Mouse (Mus musculus): ENCODE results near the gene Lhfp. TPM values are rescaled to one million over a fixed set of nuclear protein-coding genes. Genes with fewer than 3 reads are reported as not detected.

The Lhfp gene
- polyA plus RNA-seq, 1 experiment from 2014 or later, result 50.1 TPM

DNA sequence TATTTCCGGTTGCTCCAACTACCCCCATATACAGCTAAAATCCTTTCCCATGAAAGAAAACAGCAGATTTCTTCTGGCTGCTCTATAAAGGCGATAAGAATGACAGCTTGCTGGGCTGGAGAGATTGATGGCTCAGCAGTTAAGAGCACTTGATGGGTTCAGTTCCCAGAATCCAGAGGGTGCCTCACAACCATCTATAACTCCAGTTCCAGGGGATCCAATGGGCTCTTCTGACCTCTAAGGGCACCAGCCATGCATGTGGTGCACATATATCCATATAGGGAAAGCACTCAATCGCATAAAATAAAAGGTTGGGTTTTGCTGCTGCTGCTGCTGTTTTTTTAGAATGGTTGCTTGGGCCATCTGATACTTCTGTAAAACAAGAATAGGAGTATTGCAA, 251.1 kb downstream of the Lhfp start:
- H3K27me3 ChIP-seq (ENCODE audit: control insufficient read depth, insufficient read depth, low read length), result no peaks in the 10 kb centered on the region
- 56% methylated on average over 3 of the region's 3 CpGs for WGBS
- no peak overlapping the region for H3K4me2 ChIP-seq (ENCODE audit: low read depth)
- H3K9ac ChIP-seq (ENCODE audit: low read length), result no peak overlapping the region
- no peak for DNase-seq (ENCODE audit: low spot score)
- H3K9me3 ChIP-seq (ENCODE audit: control insufficient read depth, low read length), result no peaks in the 10 kb centered on the region
- no peak overlapping the region for H3K4me3 ChIP-seq (ENCODE audit: low read depth, low read length)
- no peak for ATAC-seq (ENCODE audit: insufficient read depth, low FRiP score, low TSS enrichment)
- no peak overlapping the region for H3K27ac ChIP-seq (ENCODE audit: low read depth, low read length)
- no peaks in the 10 kb centered on the region for H3K36me3 ChIP-seq (ENCODE audit: control insufficient read depth, insufficient read depth, low read length)
- peaks cover 7% of the 10 kb centered on the region; the same call in 1 of the 2 replicates for H3K4me1 ChIP-seq (ENCODE audit: control insufficient read depth, insufficient read depth, low read length)

GRCm38 (mm10) chr3:53292979-53293378, 251.7 kb downstream of the Lhfp start:
- no peaks in the 10 kb centered on the region for H3K9me3 ChIP-seq (ENCODE audit: control insufficient read depth, low read length)
- ATAC-seq (ENCODE audit: insufficient read depth, low FRiP score, low TSS enrichment) (no peak), DNase-seq (ENCODE audit: low spot score) (no peak)
- H3K27ac ChIP-seq (ENCODE audit: low read depth, low read length), result no peak overlapping the region
- H3K9ac ChIP-seq (ENCODE audit: low read length), result no peak overlapping the region
- H3K4me1 ChIP-seq (ENCODE audit: control insufficient read depth, insufficient read depth, low read length), result peaks cover 7% of the 10 kb centered on the region; the same call in 1 of the 2 replicates
- no peak overlapping the region for H3K4me3 ChIP-seq (ENCODE audit: low read depth, low read length)
- no peaks in the 10 kb centered on the region for H3K27me3 ChIP-seq (ENCODE audit: control insufficient read depth, insufficient read depth, low read length)
- no peaks in the 10 kb centered on the region for H3K36me3 ChIP-seq (ENCODE audit: control insufficient read depth, insufficient read depth, low read length)
- 76% methylated on average over 4 of the region's 4 CpGs for WGBS
- no peak overlapping the region for H3K4me2 ChIP-seq (ENCODE audit: low read depth)

GRCm38 (mm10) chr3:53293901-53294433, 252.6 kb downstream of the Lhfp start:
- Histone ChIP-seq H3K4me2 (ENCODE audit: low read depth) (no peak overlapping the region), H3K27ac (ENCODE audit: low read depth, low read length) (no peak overlapping the region), H3K9me3 (ENCODE audit: control insufficient read depth, low read length) (no peaks in the 10 kb centered on the region), H3K36me3 (ENCODE audit: control insufficient read depth, insufficient read depth, low read length) (no peaks in the 10 kb centered on the region), H3K27me3 (ENCODE audit: control insufficient read depth, insufficient read depth, low read length) (no peaks in the 10 kb centered on the region), H3K9ac (ENCODE audit: low read length) (no peak overlapping the region), H3K4me3 (ENCODE audit: low read depth, low read length) (no peak overlapping the region), H3K4me1 (ENCODE audit: control insufficient read depth, insufficient read depth, low read length) (peaks cover 7% of the 10 kb centered on the region; the same call in 1 of the 2 replicates)
- DNase-seq (ENCODE audit: low spot score) (no peak), ATAC-seq (ENCODE audit: insufficient read depth, low FRiP score, low TSS enrichment) (no peak)
- 66% methylated on average over 4 of the region's 4 CpGs for WGBS

DNA sequence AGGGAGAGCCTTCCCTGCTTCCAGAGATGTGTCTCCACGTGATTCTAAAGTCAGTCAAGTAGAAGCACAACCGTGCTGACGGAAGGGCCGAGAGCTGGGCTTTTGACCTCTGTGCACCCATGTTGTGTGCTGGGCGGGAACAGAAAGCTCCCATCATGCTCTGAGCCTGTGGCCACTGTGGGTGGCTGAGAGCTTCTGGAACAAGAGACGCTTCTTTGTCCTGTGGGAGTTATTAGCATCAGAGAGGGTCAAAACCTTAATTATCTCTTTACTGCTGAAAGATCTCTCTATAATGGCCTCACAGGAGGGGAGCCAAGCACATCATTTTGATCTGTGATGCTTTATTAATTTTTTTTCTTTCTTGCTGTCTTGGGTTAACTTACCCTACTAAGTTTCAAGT, 253.5 kb downstream of the Lhfp start:
- WGBS, result 42% methylated on average over 6 of the region's 6 CpGs
- Histone ChIP-seq H3K4me1 (ENCODE audit: control insufficient read depth, insufficient read depth, low read length) (peaks cover 4% of the 10 kb centered on the region; the same call in 1 of the 2 replicates), H3K36me3 (ENCODE audit: control insufficient read depth, insufficient read depth, low read length) (no peaks in the 10 kb centered on the region), H3K4me2 (ENCODE audit: low read depth) (no peak overlapping the region), H3K4me3 (ENCODE audit: low read depth, low read length) (no peak overlapping the region), H3K27ac (ENCODE audit: low read depth, low read length) (no peak overlapping the region), H3K27me3 (ENCODE audit: control insufficient read depth, insufficient read depth, low read length) (no peaks in the 10 kb centered on the region), H3K9ac (ENCODE audit: low read length) (no peak overlapping the region), H3K9me3 (ENCODE audit: control insufficient read depth, low read length) (no peaks in the 10 kb centered on the region)
- ATAC-seq (ENCODE audit: insufficient read depth, low FRiP score, low TSS enrichment) (no peak), DNase-seq (ENCODE audit: low spot score) (no peak)

DNA sequence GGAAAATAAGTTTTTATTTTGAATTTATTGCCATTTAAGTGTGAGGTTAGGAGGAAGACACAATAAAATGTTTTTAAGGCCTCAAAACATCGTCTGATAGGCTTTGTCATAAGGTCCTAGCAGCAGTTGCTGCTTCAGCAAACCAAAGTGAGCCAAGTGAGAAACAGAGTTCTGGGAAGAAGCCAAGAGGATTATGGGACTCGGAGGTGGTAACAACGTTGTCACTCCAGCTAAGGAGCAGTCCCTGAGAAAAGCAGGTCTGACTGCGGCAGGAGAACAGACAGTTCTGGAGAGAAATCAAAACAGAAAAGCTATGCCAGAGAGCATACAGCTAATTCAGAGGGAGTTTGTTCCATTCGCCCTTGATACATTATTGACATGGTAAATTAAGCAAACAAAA, 260.5 kb downstream of the Lhfp start:
- Histone ChIP-seq H3K9ac (ENCODE audit: low read length) (no peak overlapping the region), H3K9me3 (ENCODE audit: control insufficient read depth, low read length) (no peaks in the 10 kb centered on the region), H3K27ac (ENCODE audit: low read depth, low read length) (no peak overlapping the region), H3K4me3 (ENCODE audit: low read depth, low read length) (no peak overlapping the region), H3K4me2 (ENCODE audit: low read depth) (no peak overlapping the region), H3K4me1 (ENCODE audit: control insufficient read depth, insufficient read depth, low read length) (no peaks in the 10 kb centered on the region), H3K36me3 (ENCODE audit: control insufficient read depth, insufficient read depth, low read length) (no peaks in the 10 kb centered on the region), H3K27me3 (ENCODE audit: control insufficient read depth, insufficient read depth, low read length) (no peaks in the 10 kb centered on the region)
- DNase-seq (ENCODE audit: low spot score) (no peak), ATAC-seq (ENCODE audit: insufficient read depth, low FRiP score, low TSS enrichment) (no peak)
- WGBS, result 82% methylated on average over 5 of the region's 5 CpGs

GRCm38 (mm10) chr3:53304123-53304900, 263.0 kb downstream of the Lhfp start:
- DNase-seq (ENCODE audit: low spot score) (no peak), ATAC-seq (ENCODE audit: insufficient read depth, low FRiP score, low TSS enrichment) (no peak)
- no peak overlapping the region for H3K27ac ChIP-seq (ENCODE audit: low read depth, low read length)
- H3K9me3 ChIP-seq (ENCODE audit: control insufficient read depth, low read length), result no peaks in the 10 kb centered on the region
- H3K27me3 ChIP-seq (ENCODE audit: control insufficient read depth, insufficient read depth, low read length), result no peaks in the 10 kb centered on the region
- 74% methylated on average over 4 of the region's 4 CpGs for WGBS
- H3K4me1 ChIP-seq (ENCODE audit: control insufficient read depth, insufficient read depth, low read length), result no peaks in the 10 kb centered on the region
- H3K4me2 ChIP-seq (ENCODE audit: low read depth), result no peak overlapping the region
- no peak overlapping the region for H3K9ac ChIP-seq (ENCODE audit: low read length)
- H3K36me3 ChIP-seq (ENCODE audit: control insufficient read depth, insufficient read depth, low read length), result no peaks in the 10 kb centered on the region
- H3K4me3 ChIP-seq (ENCODE audit: low read depth, low read length), result no peak overlapping the region

DNA sequence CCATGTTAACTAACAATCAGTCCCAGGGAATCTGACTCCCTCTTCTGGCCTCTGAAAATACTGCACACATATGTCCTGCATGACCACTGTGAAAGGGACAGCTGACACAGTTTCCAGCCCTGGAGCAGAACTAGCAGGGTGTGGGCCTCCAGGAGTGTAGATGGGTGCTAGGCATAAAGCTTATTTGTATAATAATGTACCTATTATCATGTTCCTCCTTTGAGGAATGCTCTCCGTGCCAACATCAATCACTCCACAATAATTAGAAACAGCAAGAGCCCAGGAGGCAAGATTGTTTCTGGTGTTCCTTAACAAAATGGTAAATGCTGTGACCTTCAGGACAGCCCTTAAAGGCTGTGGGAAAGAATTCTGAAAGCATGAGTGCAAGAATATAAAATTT, 264.5 kb downstream of the Lhfp start:
- H3K27me3 ChIP-seq (ENCODE audit: control insufficient read depth, insufficient read depth, low read length), result no peaks in the 10 kb centered on the region
- H3K36me3 ChIP-seq (ENCODE audit: control insufficient read depth, insufficient read depth, low read length), result no peaks in the 10 kb centered on the region
- no peak overlapping the region for H3K27ac ChIP-seq (ENCODE audit: low read depth, low read length)
- DNase-seq (ENCODE audit: low spot score), result no peak
- H3K4me2 ChIP-seq (ENCODE audit: low read depth), result no peak overlapping the region
- no peaks in the 10 kb centered on the region for H3K4me1 ChIP-seq (ENCODE audit: control insufficient read depth, insufficient read depth, low read length)
- H3K9ac ChIP-seq (ENCODE audit: low read length), result no peak overlapping the region
- 85% methylated on average over 1 of the region's 1 CpGs for WGBS
- no peak overlapping the region for H3K4me3 ChIP-seq (ENCODE audit: low read depth, low read length)
- ATAC-seq (ENCODE audit: insufficient read depth, low FRiP score, low TSS enrichment), result no peak
- no peaks in the 10 kb centered on the region for H3K9me3 ChIP-seq (ENCODE audit: control insufficient read depth, low read length)

DNA sequence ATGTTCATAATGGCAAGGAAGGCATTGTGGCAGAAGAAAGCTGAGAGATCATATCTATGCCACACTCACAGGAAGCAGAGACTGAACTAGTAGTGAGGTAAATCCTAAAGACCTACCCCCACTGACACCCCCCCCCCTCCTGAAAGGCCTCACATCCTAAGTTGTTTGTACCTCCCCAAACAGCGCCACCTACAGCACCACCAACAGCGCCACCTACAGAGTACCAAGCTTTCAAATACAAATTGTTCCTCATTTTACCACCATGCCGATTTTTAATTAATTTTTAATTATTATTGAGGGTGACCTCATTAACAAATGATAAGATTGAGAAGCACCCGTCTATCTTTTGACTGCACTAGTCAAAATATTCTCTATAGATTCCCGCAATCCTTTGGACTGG, 267.3 kb downstream of the Lhfp start:
- no peak for ATAC-seq (ENCODE audit: insufficient read depth, low FRiP score, low TSS enrichment)
- 62% methylated on average over 5 of the region's 5 CpGs for WGBS

GRCm38 (mm10) chr3:53310093-53310492, 268.8 kb downstream of the Lhfp start:
- no peak overlapping the region for H3K9ac ChIP-seq (ENCODE audit: low read length)
- WGBS, result 82% methylated on average over 4 of the region's 4 CpGs
- no peaks in the 10 kb centered on the region for H3K27me3 ChIP-seq (ENCODE audit: control insufficient read depth, insufficient read depth, low read length)
- DNase-seq (ENCODE audit: low spot score) (no peak), ATAC-seq (ENCODE audit: insufficient read depth, low FRiP score, low TSS enrichment) (no peak)
- no peaks in the 10 kb centered on the region for H3K4me1 ChIP-seq (ENCODE audit: control insufficient read depth, insufficient read depth, low read length)
- H3K36me3 ChIP-seq (ENCODE audit: control insufficient read depth, insufficient read depth, low read length), result no peaks in the 10 kb centered on the region
- no peak overlapping the region for H3K27ac ChIP-seq (ENCODE audit: low read depth, low read length)
- H3K4me2 ChIP-seq (ENCODE audit: low read depth), result no peak overlapping the region
- no peak overlapping the region for H3K4me3 ChIP-seq (ENCODE audit: low read depth, low read length)
- no peaks in the 10 kb centered on the region for H3K9me3 ChIP-seq (ENCODE audit: control insufficient read depth, low read length)

More for the DNA sequence above, 267.3 kb downstream of the Lhfp start:
- H3K9me3 ChIP-seq (ENCODE audit: control insufficient read depth, low read length), result no peaks in the 10 kb centered on the region
- no peaks in the 10 kb centered on the region for H3K36me3 ChIP-seq (ENCODE audit: control insufficient read depth, insufficient read depth, low read length)
- no peak overlapping the region for H3K4me3 ChIP-seq (ENCODE audit: low read depth, low read length)
- no peak for DNase-seq (ENCODE audit: low spot score)
- no peak overlapping the region for H3K27ac ChIP-seq (ENCODE audit: low read depth, low read length)
- H3K4me2 ChIP-seq (ENCODE audit: low read depth), result no peak overlapping the region
- no peaks in the 10 kb centered on the region for H3K4me1 ChIP-seq (ENCODE audit: control insufficient read depth, insufficient read depth, low read length)
- H3K9ac ChIP-seq (ENCODE audit: low read length), result no peak overlapping the region
- no peaks in the 10 kb centered on the region for H3K27me3 ChIP-seq (ENCODE audit: control insufficient read depth, insufficient read depth, low read length)

Measured in neural tube, embryonic 11.5 days (tissue).